Mouse (Mus musculus) liver, adult 2 months (tissue): Measurements from ENCODE around the gene Slc39a9.

Source experiments
- CTCF ChIP-seq: fragments of 200-500 bp; IDR thresholded peaks from 2 replicates; pipeline ENCODE4 v1.5.1; 2011; ENCODE audit warnings: low read depth, low read length, control low read depth
- POLR2A ChIP-seq: fragments of 200-500 bp; IDR thresholded peaks from 2 replicates; pipeline ENCODE4 v1.6.1; 2011; ENCODE audit warnings: low read length, control low read depth; ENCODE audit not compliant: insufficient read depth; ENCODE audit errors: extremely low read depth

- TF ChIP-seq CTCF (no peak), POLR2A (no peak)
These were observed 48.7 kb downstream of the Slc39a9 start, which contains the start of gene Plekhd1 for GRCm38 (mm10) chr12:80692269-80692972.
